Mouse (Mus musculus) left cerebral cortex, adult 2 months (tissue): Measurements from ENCODE around the gene Aym1. TPM values are rescaled to one million over a fixed set of nuclear protein-coding genes. Genes with fewer than 3 reads are reported as not detected.

Experiments used
- DNase-seq, 2 experiments: peaks; one replicate each; pipeline ENCODE4 v3.0.0; 2021 to 2022; ENCODE audit warnings: low spot score in 2 of 2, mixed read lengths in 1 of 2; ENCODE audit errors: extremely low spot score in 1 of 2
- H3K27ac ChIP-seq: fragments of 200-600 bp; 2 replicates; pipeline ENCODE4 v1.8.1; 2022
- H3K4me3 ChIP-seq: fragments of 200-600 bp; 2 replicates; pipeline ENCODE4 v1.8.1; 2022
- CTCF ChIP-seq: fragments of 200-600 bp; IDR thresholded peaks from 2 replicates; pipeline ENCODE4 v1.8.1; 2022; ENCODE audit warnings: antibody characterized with exemption, mild to moderate bottlenecking, moderate library complexity
- intact Hi-C: fragments of 180-260 bp; cut with DNase I; formaldehyde crosslinking; loops from one replicate; pipeline ENCODE4 v1.15.1; 2025
- long read RNA-seq, 2 experiments: library from polyadenylated mRNA; stranded (forward); transcript quantifications; one replicate each; pipeline ENCODE4 v2.0.0; 2021; ENCODE audit warnings: borderline mapping rate in 2 of 2
- total RNA-seq, 2 experiments: library from RNA; stranded (reverse); gene quantifications; 2 replicates each; pipeline ENCODE4 v1.2.3; 2021

Gene Aym1
- not detected for total RNA-seq
- long read RNA-seq, experiment 1 = 0 reads
- long read RNA-seq, experiment 2 = 0 reads

DNA sequence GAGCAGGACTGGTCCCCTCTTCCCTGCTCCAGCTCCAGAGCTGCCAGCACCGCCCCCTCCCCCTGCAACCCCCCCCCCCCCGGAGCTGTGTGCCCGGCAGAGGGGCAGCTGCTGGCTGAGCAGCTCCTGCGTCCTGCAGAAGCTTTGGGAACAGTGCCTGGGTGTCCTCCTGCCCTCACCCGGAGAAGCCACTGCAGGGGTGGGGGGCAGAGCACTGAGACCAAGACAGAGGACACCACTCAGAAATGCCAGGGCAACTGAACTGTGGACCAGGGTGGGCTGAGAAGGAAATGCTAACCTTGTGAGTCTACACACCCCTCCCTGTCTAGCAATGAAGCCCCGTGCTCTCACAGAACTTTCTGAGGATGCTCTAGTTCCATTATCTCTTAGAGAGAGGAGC, at the start of gene Aym1:
TSS of gene Aym1 (plus strand) at position 109 of the 400 bp plus-strand sequence.
- intact Hi-C loops = no loop called here
- TF ChIP-seq CTCF = no peak
- DNase-seq = no peak
- Histone ChIP-seq H3K4me3 (no peak within 1 kb of the TSS), H3K27ac (no peak within 1 kb of the TSS)

DNA sequence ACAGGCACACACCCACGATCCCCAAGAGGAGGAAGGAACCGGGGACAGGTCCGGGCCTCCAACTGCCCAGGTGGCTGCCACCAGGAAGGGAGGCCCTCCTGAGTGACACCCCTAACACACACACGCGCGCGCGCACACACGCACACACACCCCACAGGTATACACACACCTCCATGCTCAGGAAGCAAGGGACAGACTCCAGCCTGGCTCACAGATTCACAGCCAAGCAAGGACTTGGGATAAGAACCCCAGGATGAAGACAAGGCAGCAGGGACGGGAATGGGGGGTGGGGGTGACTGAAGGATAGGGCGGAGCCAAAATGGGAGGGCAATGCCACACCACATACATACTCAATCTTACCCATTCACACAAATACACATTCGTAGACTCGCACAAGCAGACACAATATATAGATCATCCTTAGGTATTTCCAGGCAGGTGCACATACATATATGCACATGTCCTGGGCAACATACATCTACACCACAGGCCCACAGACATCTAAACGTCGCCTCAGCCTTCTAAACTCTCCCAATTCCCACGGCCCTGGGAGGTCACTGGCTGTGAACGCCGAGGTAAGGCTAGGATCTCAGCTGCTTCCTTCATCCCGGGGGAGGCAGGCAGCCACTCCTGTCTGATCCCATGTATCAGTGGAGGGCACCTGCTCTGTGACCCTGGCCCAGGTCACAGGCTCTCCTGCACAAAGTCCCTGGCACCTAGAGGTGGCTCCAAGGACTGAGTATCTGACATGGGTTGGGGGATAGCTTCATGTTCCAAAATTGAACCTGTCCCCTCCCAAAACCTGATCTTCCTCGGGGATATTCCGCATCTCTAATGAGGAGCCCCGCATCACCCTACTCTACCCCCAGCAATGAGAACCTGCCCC, 47.4 kb upstream of the Aym1 start:
- intact Hi-C loops = loop anchor here (1.0 kb wide), 1 partner anchor 21 kb away; no protein-coding TSS in a partner anchor
- TF ChIP-seq CTCF = no peak
- Histone ChIP-seq H3K4me3 (peak overlapping the region; percentile 76), H3K27ac (peak overlapping the region; percentile 94)
- DNase-seq = no peak

DNA sequence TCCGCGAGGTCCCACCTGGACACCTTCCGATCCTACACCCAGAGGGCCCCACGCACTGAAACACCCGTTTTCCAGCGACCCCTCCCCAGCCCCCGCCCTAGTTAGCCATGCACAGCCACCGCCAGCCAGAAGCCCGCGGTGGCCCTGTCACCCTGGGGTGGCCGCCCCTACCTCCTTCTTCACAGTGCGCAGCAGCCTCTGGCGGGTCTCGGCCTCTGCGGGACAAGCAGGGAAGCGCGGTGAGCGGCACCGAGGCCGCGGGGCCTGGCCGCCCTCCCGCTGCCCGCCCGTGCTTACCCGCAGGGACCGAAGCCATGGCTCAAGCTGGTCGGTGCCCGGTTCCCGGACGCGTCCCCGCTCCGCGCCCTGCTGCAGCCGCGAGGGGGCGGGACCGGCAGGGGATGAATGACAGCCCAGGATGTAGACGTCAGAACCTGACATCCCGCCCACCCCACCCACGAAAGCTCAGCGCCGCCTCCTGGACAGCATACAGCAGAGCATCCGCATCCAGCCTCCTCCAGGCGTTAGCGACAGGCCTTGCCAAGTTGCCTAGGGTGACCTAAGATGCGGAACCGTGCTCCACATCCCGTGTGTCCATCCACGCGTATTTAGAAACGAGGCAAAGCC, 46.6 kb upstream of the Aym1 start, which contains the start of gene Sgsm1:
TSS of gene Sgsm1 (minus strand) at position 410 of the 627 bp plus-strand sequence.
- peak within 1 kb of the TSS; percentile 94 for H3K27ac ChIP-seq
- peak; percentile 67 for TF ChIP-seq CTCF
- peak within 1 kb of the TSS; percentile 76 for H3K4me3 ChIP-seq
- intact Hi-C loops = loop anchor here (1.0 kb wide), 1 partner anchor 22 kb away; no protein-coding TSS in a partner anchor
- peak; percentile 87 for DNase-seq

- DNase-seq = peak; percentile 87 to 91
- TF ChIP-seq CTCF = peak; percentile 97
- H3K27ac ChIP-seq = no peak overlapping the region
Measured at GRCm38 (mm10) chr5:113313998-113314397, 43.1 kb upstream of the Aym1 start.

DNA sequence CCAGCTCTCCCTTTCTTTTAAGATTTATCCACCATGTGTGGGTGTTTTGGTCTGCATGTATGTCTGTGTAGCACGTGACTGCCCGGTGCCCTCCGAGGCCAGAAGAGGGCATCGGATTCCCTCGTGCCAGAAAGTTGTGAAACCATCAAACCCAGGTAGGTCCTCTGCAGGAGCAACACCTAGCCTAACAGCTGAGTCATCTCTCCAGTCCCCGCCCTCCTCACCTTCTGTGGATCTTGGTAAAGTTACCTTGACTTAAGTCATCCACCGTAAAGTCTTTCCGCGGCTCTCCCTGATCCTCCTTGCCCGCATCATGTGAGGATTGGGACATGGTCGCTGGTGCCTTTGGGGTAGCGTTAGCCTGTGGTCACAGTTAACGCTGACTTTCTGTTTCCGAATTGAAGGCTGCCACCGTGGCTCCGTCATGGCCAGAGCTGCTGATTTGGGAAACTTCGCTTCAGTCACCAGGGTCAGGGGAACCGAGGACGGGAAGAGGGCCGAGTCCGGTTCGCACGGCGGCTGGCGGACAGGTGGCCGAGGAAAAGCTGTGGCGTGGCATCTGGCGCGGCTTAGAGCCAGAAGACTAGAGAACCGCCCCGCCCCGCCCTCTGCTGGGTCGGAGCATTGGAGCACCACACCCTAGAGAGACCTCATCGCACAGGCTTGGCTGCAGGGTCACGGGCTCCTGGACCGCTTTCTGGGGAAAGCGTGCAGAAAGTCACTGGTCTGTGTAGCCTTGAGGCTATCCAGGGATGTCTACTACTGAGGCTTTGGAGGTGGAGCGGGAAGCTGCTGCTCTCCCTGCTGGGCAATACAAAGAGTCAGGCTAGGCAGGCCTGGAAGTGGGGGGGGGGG, 33.1 kb upstream of the Aym1 start:
- TF ChIP-seq CTCF = no peak
- DNase-seq = no peak
- intact Hi-C loops = no loop called here
- Histone ChIP-seq H3K27ac (no peak overlapping the region), H3K4me3 (peak overlapping the region; percentile 40)

More at GRCm38 (mm10) chr5:113313998-113314397, 43.1 kb upstream of the Aym1 start:
- intact Hi-C loops = loop anchor here (1.0 to 2.0 kb wide), 2 partner anchors 21 to 26 kb away; no protein-coding TSS in a partner anchor
- H3K4me3 ChIP-seq = no peak overlapping the region

GRCm38 (mm10) chr5:113329463-113329862, 27.6 kb upstream of the Aym1 start:
- TF ChIP-seq CTCF = no peak
- intact Hi-C loops = no loop called here
- no peak for DNase-seq
- Histone ChIP-seq H3K4me3 (no peak overlapping the region), H3K27ac (no peak overlapping the region)

- no peak for TF ChIP-seq CTCF
- intact Hi-C loops = no loop called here
Measured at GRCm38 (mm10) chr5:113330202-113330601, 26.9 kb upstream of the Aym1 start.

GRCm38 (mm10) chr5:113332239-113332638, 24.9 kb upstream of the Aym1 start:
- intact Hi-C loops = no loop called here
- TF ChIP-seq CTCF = peak; percentile 50
- no peak for DNase-seq
- H3K4me3 ChIP-seq = no peak overlapping the region
- H3K27ac ChIP-seq = no peak overlapping the region

More at GRCm38 (mm10) chr5:113330202-113330601, 26.9 kb upstream of the Aym1 start:
- Histone ChIP-seq H3K4me3 (no peak overlapping the region), H3K27ac (no peak overlapping the region)
- no peak for DNase-seq

DNA sequence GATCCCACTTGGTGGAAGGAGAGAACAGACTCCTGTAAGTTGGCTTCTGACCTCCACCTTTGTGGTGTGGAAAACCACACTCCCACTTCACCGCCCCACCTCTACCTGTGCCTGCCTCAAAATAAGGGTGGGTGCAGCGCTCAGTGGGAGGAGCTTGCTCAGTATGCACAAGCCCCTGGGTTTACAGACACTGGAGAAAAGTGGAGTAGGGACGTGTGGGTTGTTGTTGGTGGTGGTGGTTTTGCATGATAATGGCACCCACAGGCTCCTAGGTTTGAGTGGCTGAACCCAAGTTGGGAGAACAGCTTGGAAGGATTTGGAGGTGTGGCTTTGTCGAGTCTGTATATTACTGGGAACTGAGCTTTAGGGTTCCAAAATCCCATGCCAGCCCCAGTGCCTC, 24.2 kb upstream of the Aym1 start:
- TF ChIP-seq CTCF = no peak

GRCm38 (mm10) chr5:113334621-113335530, 22.2 kb upstream of the Aym1 start:
- Histone ChIP-seq H3K27ac (no peak overlapping the region), H3K4me3 (no peak overlapping the region)
- DNase-seq = no peak
- TF ChIP-seq CTCF = no peak
- intact Hi-C loops = loop anchor here (2.0 kb wide), 1 partner anchor 20 kb away; no protein-coding TSS in a partner anchor

More for the DNA sequence above, 24.2 kb upstream of the Aym1 start:
- Histone ChIP-seq H3K4me3 (no peak overlapping the region), H3K27ac (no peak overlapping the region)
- DNase-seq = no peak
- intact Hi-C loops = no loop called here
